28 mouse cellular contexts compared by ENCODE assay signal in genomic region chr1:71996828-71997227, GRCm38 (mm10).
"Had no signal": no experiment of that assay in that cellular context is flagged by ENCODE, and none has a peak within 500 bp of the region (broad histone marks: within the 10 kb centered on the region; RNA-seq: fewer than 3 reads in every experiment).

No protein-coding gene starts in this region.

- H3K36me3 ChIP-seq: embryonic facial prominence, embryonic 10.5 days; embryonic facial prominence, embryonic 12.5 days; embryonic facial prominence, embryonic 13.5 days; embryonic facial prominence, embryonic 15.5 days; forebrain, embryonic 10.5 days; forebrain, embryonic 12.5 days; forebrain, embryonic 15.5 days had no signal

- H3K4me2 ChIP-seq: embryonic facial prominence, embryonic 12.5 days; embryonic facial prominence, embryonic 13.5 days; embryonic facial prominence, embryonic 15.5 days; forebrain, embryonic 12.5 days; forebrain, embryonic 13.5 days; forebrain, embryonic 15.5 days had no signal

- H3K4me1 ChIP-seq: forebrain, embryonic 13.5 days; forebrain, embryonic 15.5 days had no signal

- H3K27ac ChIP-seq: embryonic facial prominence, embryonic 10.5 days; embryonic facial prominence, embryonic 12.5 days; embryonic facial prominence, embryonic 13.5 days; embryonic facial prominence, embryonic 15.5 days; forebrain, embryonic 10.5 days; forebrain, embryonic 12.5 days; forebrain, embryonic 13.5 days; forebrain, embryonic 15.5 days; gastrocnemius, adult 2 months had no signal

- H3K9me3 ChIP-seq: embryonic facial prominence, embryonic 10.5 days; embryonic facial prominence, embryonic 12.5 days; embryonic facial prominence, embryonic 13.5 days; embryonic facial prominence, embryonic 15.5 days; forebrain, embryonic 10.5 days; forebrain, embryonic 12.5 days; forebrain, embryonic 13.5 days; forebrain, embryonic 15.5 days had no signal

- ATAC-seq: forebrain, embryonic 13.5 days; forebrain, embryonic 14.5 days; forebrain, embryonic 15.5 days; forebrain, embryonic 16.5 days; forebrain, postnatal 0 days had no signal

- H3K4me3 ChIP-seq: embryonic facial prominence, embryonic 10.5 days; embryonic facial prominence, embryonic 12.5 days; embryonic facial prominence, embryonic 13.5 days; embryonic facial prominence, embryonic 15.5 days; erythroblast, embryonic 14.5 days; forebrain, embryonic 10.5 days; forebrain, embryonic 12.5 days; forebrain, embryonic 13.5 days; forebrain, embryonic 15.5 days had no signal

- H3K9ac ChIP-seq: embryonic facial prominence, embryonic 12.5 days; embryonic facial prominence, embryonic 13.5 days; embryonic facial prominence, embryonic 15.5 days; forebrain, embryonic 12.5 days; forebrain, embryonic 13.5 days; forebrain, embryonic 15.5 days; forebrain, postnatal 0 days had no signal

- H3K27me3 ChIP-seq: embryonic facial prominence, embryonic 12.5 days; embryonic facial prominence, embryonic 13.5 days; embryonic facial prominence, embryonic 15.5 days; forebrain, embryonic 12.5 days; forebrain, embryonic 13.5 days; forebrain, embryonic 15.5 days had no signal

- DNase-seq: cerebellum, adult 18-20 months; cerebellum, adult 2 months; cerebellum, adult 8-10 months; cerebellum, adult 9-10 months; cerebellum, adult 9-11 months; cerebellum, postnatal 10 days; cerebellum, postnatal 14 days; cerebellum, postnatal 25 days; cerebellum, postnatal 36 days; embryo, embryonic 11 days; forebrain, postnatal 0 days; gastrocnemius, adult 2 months; gastrocnemius, postnatal 10 days; gastrocnemius, postnatal 14 days; gastrocnemius, postnatal 25 days; gastrocnemius, postnatal 36 days; heart, adult 18-20 months had no signal
